Mouse (Mus musculus): ENCODE data around the gene Epb41l2.

DNA sequence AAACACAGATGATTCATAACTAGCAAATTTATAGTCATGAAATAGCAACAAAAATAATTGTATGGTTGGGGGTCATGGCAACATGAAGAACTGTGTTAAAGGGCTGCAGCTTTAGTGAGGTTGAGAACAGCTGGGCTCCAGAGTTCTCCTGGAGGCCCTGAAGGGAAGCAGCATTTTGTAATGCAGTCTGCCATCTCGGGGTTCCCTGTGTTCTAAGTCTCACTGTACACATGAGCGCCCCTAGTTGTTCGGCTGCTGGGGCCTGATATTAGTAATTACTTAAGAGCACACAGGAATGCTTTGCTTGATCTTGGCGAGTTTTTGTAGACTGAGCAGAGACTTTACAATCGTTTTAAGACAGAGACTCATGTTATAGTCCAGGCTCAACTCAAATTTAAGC is 174.9 kb downstream of the Epb41l2 start:
- TF ChIP-seq CTCF (IDR thresholded peaks at IDR 0.05; ENCODE audit: borderline replicate concordance, insufficient read depth, low read depth, low read length) (no peak), POLR2A (IDR thresholded peaks at IDR 0.05; ENCODE audit: borderline replicate concordance, insufficient read depth, low read length) (no peak)
